Mouse (Mus musculus): ENCODE data around the gene Klrb1.
"Not testable (repeated sequence)": the region's sequence is repeated elsewhere in the genome, so short reads cannot be mapped to it uniquely, and the experiment has no call there.

Klrb1 gene

GRCm38 (mm10) chr6:128722959-128723358, at the start of gene Klrb1:
TSS of gene Klrb1 (minus strand) at chr6:128723059.
- no peak for DNase-seq

- no peak for DNase-seq
Observed at GRCm38 (mm10) chr6:128769481-128770253, 46.8 kb upstream of the Klrb1 start.

GRCm38 (mm10) chr6:128768047-128768446, 45.2 kb upstream of the Klrb1 start:
- no peak for DNase-seq

GRCm38 (mm10) chr6:128766486-128767254, 43.8 kb upstream of the Klrb1 start:
- peak; percentile 69 for DNase-seq

- no peak for DNase-seq
Observed at GRCm38 (mm10) chr6:128765211-128765610, 42.4 kb upstream of the Klrb1 start.

- no peak for DNase-seq
Observed at GRCm38 (mm10) chr6:128764598-128764997, 41.7 kb upstream of the Klrb1 start.

- peak; percentile 93 for DNase-seq
Observed at GRCm38 (mm10) chr6:128763736-128764523, 41.1 kb upstream of the Klrb1 start.

- DNase-seq = not testable (repeated sequence)
Observed at GRCm38 (mm10) chr6:128762892-128763670, 40.2 kb upstream of the Klrb1 start.

GRCm38 (mm10) chr6:128761144-128761540, 38.3 kb upstream of the Klrb1 start:
- no peak for DNase-seq

- DNase-seq = peak; percentile 86
Observed at GRCm38 (mm10) chr6:128760416-128761143, 37.7 kb upstream of the Klrb1 start.

GRCm38 (mm10) chr6:128760016-128760415, 37.2 kb upstream of the Klrb1 start:
- DNase-seq = peak; percentile 92

GRCm38 (mm10) chr6:128759221-128759950, 36.5 kb upstream of the Klrb1 start:
- no peak for DNase-seq

- not testable (repeated sequence) for DNase-seq
Observed at GRCm38 (mm10) chr6:128755402-128755763, 32.5 kb upstream of the Klrb1 start.

GRCm38 (mm10) chr6:128754748-128755401, 32.0 kb upstream of the Klrb1 start:
- not testable (repeated sequence) for DNase-seq

GRCm38 (mm10) chr6:128754265-128754664, 31.4 kb upstream of the Klrb1 start:
- peak; percentile 34 for DNase-seq

GRCm38 (mm10) chr6:128753610-128754224, 30.9 kb upstream of the Klrb1 start:
- DNase-seq = peak; percentile 72

- not testable (repeated sequence) for DNase-seq
Observed at GRCm38 (mm10) chr6:128747006-128747405, 24.1 kb upstream of the Klrb1 start.

GRCm38 (mm10) chr6:128737445-128737844, 14.6 kb upstream of the Klrb1 start:
- peak; percentile 6 for DNase-seq

- peak; percentile 62 for DNase-seq
Observed at GRCm38 (mm10) chr6:128736100-128736499, 13.2 kb upstream of the Klrb1 start.

GRCm38 (mm10) chr6:128734896-128735295, 12.0 kb upstream of the Klrb1 start:
- DNase-seq = no peak
